Mouse (Mus musculus) T-helper 2 cell (primary cell): ENCODE measurements around the gene Olfr575.

Experiments
- in situ Hi-C: fragments of 300-600 bp; cut with MboI, MseI; formaldehyde crosslinking; loops from one replicate; pipeline ENCODE4 v1.15.1; 2025; ENCODE audit warnings: high pct_unique_total_duplicates

Gene Olfr575

DNA sequence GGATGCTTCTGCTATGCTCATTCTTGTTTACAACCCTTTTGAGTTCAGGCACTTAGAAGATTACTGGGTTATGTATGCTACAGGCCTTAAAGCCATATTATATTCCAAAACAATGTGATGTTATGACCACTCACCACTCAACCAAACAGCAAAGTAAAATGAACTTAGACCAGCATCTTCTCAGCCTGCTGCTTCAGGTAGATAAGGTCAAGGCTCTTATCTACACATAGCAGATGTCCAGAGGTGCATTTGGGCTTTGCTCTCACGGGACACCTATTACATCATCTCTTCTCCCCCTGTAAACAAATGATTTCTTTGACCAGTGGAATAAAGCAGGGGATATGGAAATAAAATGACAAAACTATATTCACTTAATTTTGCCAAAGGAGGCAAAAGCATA lies at the start of gene Olfr575:
Gene Olfr575, minus strand, starts transcription at position 183 of the 400 bp plus-strand sequence.
- in situ Hi-C loops = no loop called here

DNA sequence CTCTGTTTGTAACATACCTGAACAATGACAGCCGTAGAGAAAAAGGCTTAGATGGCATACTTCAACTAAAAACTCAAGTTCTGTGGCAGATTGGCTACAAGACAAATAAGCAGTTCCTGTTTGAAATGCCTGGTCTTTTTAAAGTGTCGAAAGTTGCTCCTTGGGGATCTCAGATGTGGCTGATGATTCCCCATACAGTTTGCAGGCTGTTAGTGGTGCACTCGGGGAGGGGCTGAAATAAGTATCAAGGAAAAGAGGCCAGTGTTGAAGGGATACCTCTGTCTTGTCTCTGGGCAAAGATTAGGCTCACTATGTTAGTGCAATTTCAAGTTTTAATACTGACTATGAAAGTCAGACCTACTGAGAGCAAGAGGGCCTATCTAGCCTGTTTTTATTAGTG lies 30.6 kb upstream of the Olfr575 start, which contains the start of gene Olfr578:
Gene Olfr578, minus strand, starts transcription at position 101 of the 400 bp plus-strand sequence.
- in situ Hi-C loops = no loop called here

DNA sequence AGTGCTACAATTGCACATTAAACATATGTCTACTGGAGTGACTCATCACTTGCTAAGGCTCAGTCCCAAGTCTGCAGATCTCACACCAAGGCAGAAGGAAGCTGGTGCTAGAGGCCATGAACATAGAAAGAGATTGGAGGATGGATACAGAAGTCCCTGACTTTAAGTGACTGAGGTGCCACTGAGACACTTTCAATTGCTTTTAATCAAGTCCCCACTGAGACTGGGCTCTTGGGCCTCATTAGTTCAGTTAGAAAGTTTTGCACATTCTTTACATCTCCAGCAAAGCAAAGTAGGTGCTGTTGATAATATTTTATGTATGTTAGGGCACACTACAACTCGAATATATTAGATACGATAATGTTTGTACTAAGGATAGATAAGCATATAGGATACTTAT lies 17.3 kb upstream of the Olfr575 start, which contains the start of gene Olfr577:
Gene Olfr577, minus strand, starts transcription at position 101 of the 400 bp plus-strand sequence.
- in situ Hi-C loops = no loop called here

DNA sequence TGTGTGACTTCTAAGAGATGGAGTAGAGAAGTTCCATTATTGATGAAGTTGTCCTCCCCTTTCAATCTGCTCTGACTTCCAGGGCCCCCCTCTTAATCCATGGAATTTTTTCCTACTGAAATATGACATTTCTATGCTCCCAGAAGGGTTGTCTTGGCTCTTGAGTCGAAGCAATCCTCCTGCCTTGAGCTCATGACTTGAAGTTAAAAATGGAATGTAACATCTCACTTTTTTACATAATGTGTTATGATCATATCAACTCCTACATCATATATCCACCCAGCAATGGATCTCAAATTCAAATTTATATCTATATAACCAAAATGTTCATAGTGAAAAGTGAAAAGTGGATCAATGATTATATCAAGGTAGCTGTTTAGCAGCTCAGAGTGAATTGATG lies 15.8 kb upstream of the Olfr575 start:
- in situ Hi-C loops = no loop called here

DNA sequence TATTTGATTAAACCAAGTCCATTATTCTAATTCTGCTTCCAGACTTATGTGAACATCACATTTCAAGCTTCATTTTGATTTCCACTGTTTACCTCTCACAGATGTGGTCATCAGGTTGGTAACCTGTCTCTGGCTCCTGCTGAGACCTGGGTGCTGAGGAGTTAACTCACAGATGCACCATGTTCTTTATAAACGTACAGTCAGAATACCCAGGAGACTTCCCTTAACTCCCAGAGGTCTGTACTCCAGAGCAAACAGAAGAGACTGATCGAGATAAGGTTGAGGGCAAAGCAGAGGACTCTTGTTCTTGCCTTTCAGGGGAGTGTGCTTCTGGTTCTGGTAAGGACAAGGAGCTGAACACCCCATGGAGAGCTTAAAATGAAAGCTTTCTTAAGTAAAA lies 3.8 kb upstream of the Olfr575 start, which contains the start of gene Olfr576:
Gene Olfr576, plus strand, starts transcription at position 301 of the 400 bp plus-strand sequence.
- in situ Hi-C loops = no loop called here

DNA sequence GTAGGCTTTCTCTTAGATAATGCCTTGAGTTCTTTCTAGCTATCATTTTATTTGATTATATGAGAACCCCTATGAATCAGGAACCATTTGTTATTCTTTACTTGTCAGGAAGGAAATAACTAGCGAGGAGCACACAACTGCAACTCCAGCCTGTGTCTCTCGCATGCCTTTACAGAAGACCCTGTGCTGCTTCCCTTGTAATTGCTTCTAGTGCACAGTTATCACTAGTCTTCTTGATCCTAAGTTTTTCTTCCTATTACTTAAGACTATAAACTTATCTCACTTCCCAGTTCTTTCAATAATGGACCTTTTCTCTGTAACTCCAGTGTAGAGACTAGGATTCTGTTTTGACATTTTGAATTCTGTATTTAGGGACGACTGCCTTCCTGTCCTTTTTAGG lies 438 bp downstream of the Olfr575 start:
- in situ Hi-C loops = no loop called here

DNA sequence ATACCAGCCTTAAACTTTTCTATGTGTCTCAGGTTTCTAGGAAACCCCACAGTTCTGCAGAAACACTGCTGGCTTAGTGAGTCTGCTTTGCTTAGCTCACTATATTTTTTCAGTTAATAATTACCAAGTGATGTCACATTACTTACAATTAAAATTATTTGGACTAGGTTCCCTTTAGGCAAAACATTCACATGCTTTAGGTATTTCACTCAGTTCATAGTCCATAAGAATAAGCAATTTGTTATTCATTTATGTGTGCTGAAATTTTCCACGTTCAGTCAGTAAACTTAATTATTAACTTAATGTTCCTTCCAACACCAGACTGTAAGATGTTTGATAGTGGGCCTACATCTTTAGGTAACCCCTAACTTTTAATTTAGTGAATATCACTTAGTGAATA lies 7.8 kb downstream of the Olfr575 start:
- in situ Hi-C loops = no loop called here

DNA sequence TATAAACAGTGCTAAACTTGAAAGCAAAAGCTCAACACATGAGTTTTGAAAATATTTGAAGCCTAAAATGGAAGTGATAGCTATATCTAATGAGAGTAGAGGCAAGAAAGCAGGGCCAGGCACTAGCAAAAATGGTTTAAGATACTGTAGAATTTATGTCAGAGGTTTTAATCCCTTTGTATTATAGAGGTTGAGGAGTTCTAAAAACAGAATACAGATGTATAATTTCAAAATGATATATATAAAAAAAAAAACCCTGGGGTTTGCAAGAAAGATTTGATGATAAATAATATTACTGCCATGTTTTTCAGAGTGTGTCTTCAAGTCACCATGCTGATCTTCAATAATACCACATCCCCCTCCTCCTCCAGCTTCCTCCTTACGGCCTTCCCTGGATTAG lies 10.4 kb downstream of the Olfr575 start, which contains the start of gene Olfr574:
Gene Olfr574, plus strand, starts transcription at position 301 of the 400 bp plus-strand sequence.
- in situ Hi-C loops = loop anchor here (10.0 kb wide), 1 partner anchor 1567 kb away; no protein-coding TSS in a partner anchor

DNA sequence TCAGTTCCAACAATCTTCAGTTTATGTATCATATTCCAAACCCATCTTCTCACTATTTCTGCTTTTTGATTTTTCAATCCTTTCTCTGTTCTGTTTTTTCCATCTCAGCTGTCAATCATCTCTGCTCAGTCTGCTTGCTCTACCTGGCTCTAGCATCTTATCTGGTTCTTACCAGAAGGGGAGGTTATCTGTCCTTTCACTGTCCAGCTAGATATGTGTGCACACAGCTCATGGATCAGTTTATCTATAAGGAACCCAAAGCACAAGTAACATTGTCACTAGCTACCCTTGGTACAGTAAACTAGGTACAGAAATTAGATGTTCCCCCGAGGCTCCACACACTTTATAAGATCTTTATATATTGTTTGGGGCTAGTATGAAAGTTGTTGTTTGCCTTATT lies 15.2 kb downstream of the Olfr575 start:
- in situ Hi-C loops = loop anchor here (10.0 kb wide), 1 partner anchor 1571 kb away; no protein-coding TSS in a partner anchor

DNA sequence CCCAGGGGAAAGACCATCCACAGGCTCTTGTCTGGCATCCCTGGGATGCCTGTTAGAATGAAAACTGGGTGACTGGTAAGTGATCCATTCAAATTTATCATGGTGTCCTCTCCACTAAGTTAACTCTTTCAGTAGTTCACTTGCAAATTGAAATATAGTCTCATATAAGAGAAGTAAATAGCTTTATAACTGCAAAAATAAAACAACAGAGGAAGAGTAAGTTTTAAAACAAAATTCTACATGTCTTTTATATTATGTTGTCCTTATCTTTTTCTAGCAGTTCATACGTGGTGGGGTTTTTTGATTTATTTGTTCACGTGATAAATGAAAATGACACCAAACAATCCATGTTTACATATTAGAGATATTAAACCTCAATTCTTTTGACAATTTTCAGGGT lies 16.1 kb downstream of the Olfr575 start, which contains the start of gene Olfr573-ps1:
Gene Olfr573-ps1, minus strand, starts transcription at position 101 of the 400 bp plus-strand sequence.
- in situ Hi-C loops = loop anchor here (10.0 kb wide), 1 partner anchor 1572 kb away; no protein-coding TSS in a partner anchor

DNA sequence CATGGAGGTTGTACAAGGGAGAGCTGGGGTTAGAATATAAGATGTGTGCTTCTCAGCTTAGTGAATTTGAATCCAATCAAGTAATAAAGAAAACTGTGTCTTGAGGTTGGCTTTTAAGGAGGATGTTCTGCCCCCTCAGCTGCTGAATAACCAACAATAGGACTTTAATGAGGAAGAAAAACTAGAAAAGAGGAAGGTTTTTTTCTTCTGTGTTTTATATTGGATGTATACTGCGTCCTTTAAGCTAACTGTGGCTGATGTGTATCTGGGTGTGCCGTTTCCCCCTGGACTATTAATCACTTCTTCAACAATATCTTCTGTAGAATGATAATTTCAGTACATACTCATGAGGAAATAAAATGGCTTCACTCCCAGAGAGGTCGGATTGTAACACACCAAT lies 31.5 kb downstream of the Olfr575 start:
- in situ Hi-C loops = no loop called here

DNA sequence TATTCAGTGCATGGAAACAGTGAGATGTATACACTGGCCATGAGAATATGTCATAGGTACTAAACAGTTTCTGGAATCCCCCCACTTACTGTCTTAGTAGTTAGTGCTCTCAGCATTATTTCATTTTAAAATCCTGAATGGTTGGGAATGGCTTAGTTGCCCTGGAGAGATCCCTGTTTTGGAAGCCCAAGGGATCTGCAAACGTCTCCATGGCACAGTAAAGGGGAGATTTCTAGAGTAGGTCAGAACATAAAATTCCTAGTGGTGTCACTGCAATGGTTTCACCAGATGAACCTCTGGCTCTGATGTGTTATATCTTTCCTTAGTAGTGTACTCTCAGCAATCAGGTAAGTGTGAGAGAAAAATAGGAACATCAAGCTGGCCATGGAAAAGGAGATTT lies 34.5 kb downstream of the Olfr575 start, which contains the start of gene Olfr572:
Gene Olfr572, plus strand, starts transcription at position 301 of the 400 bp plus-strand sequence.
- in situ Hi-C loops = no loop called here

DNA sequence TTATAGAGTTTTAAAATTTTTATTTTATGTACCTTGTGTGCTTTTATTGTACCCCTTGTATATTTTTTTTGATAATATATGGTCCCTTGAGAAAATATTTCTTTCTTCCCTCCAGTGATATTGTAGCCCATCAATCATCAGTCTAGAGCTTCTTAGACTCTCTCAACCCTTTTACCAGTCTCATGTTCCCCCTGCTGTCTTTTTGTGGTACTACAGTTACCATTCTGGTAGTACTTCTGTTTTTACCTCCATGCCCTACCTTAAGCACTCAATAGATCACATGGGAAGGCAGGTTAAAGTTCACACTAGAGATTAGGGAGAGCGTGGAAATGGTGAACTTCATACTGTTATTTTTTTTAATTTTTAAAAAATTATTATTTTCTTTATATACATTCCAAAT lies 38.9 kb downstream of the Olfr575 start:
- in situ Hi-C loops = loop anchor here (5.0 to 10.0 kb wide), 2 partner anchors 255 to 412 kb away; partner anchors contain the start of gene Olfr556

DNA sequence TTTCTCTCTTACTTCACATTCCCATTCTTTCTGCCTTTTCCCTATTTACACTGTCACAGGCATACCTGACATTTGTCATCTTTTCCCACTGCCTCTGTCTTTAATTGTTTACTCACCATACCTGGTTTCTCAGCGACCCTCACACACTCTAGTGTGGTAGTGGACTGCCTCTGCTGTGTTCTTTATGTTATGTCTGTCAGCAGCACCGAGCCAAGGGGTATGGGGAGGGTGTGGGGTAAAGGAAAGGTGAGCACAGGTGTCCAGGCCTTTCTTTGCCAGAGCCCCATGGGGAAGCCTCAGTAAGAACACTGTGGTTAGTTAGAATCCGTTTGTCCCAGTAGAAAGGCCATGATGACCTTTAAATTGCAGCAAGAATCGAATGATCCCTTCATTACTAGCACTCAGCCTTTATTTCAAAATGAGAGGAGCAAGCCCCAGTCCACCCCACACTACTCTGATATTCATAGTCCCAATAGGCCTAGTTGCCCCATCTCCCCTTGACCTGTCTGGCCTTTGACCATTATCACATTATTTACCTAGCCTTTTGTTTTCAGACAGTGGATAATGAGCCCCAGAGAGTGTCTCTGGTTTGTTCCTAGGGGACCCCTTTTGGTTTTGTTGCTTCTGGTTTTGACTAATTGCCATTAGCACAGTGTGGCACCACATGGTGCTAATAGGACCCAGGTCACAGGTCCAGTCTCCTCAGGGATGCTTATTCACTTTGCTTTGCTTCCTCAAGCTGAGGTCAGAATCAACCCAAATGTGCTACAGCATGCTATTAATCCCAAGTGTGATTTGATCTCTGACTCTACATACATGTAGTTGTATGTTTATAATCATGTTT lies 41.3 kb downstream of the Olfr575 start, which contains the start of gene Olfr571:
Gene Olfr571, minus strand, starts transcription at position 505 of the 844 bp plus-strand sequence.
- in situ Hi-C loops = loop anchor here (5.0 to 10.0 kb wide), 2 partner anchors 252 to 410 kb away; partner anchors contain the start of gene Olfr556

DNA sequence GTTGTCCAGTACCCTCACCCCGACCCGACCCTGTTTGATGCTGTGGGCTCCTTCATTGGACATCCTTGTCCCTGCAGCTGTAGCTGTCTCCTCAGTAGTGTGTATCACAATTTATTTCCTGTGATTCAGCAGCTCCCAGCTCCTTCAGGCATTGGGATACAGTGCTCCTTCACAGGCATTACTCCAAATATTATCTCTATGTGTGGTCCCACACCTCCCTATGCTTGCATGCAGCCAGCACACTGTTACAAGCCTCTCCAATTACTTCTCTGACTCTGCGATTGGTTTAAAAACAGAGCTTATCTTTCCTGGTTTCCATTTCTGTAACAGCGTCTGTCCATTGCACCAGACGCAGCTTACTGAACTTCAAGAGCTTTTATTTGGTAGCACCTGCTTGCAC lies 42.2 kb downstream of the Olfr575 start:
- in situ Hi-C loops = loop anchor here (5.0 to 10.0 kb wide), 2 partner anchors 252 to 409 kb away; partner anchors contain the start of gene Olfr556

DNA sequence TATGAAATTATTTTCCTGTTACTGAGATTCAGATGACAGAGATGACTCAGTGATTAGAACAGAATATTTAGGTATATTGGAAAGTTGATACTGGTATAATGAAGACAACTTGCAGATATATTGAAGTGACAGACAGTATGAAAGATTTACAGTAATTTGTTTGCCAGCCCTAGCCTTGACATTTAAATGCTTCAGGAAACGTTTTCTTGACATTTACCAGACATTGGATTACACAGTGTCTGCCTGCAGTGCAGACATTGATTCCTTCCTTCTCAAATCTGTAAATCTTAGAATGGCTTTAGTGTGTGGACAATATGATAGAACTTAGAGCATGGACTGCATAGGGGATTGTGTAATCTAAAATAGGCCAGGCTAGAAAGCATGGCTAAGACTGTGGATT lies 43.3 kb downstream of the Olfr575 start:
- in situ Hi-C loops = loop anchor here (5.0 to 10.0 kb wide), 2 partner anchors 250 to 408 kb away; partner anchors contain the start of gene Olfr556
